Mouse (Mus musculus): ENCODE results near the gene Pklr.

GRCm38 (mm10) chr3:89174844-89175243, 38.9 kb downstream of the Pklr start:
- TF ChIP-seq EP300 (IDR thresholded peaks at IDR 0.05; ENCODE audit: low read depth) (no peak), CTCF (IDR thresholded peaks at IDR 0.05; ENCODE audit: low read depth) (no peak)
